Mouse (Mus musculus): ENCODE measurements around the gene Map2k5. TPM values are rescaled to one million over a fixed set of nuclear protein-coding genes. Genes with fewer than 3 reads are reported as not detected.

Gene Map2k5
- total RNA-seq, 2 experiments from 2014 or later: 4.6 to 11.3 TPM

- ATAC-seq (replicated peaks; ENCODE audit: low FRiP score, poor library complexity, severe bottlenecking): no peak
These were observed 176.1 kb downstream of the Map2k5 start for GRCm38 (mm10) chr9:63201376-63202323.

GRCm38 (mm10) chr9:63197252-63197651 is 180.4 kb downstream of the Map2k5 start:
- ATAC-seq (replicated peaks; ENCODE audit: low FRiP score, poor library complexity, severe bottlenecking): no peak

- ATAC-seq (replicated peaks; ENCODE audit: low FRiP score, poor library complexity, severe bottlenecking): no peak
These were observed 181.5 kb downstream of the Map2k5 start for GRCm38 (mm10) chr9:63196114-63196682.

- ATAC-seq (replicated peaks; ENCODE audit: low FRiP score, poor library complexity, severe bottlenecking): no peak
These were observed 182.2 kb downstream of the Map2k5 start for GRCm38 (mm10) chr9:63195523-63195922.

- ATAC-seq (replicated peaks; ENCODE audit: low FRiP score, poor library complexity, severe bottlenecking): no peak
These were observed 182.9 kb downstream of the Map2k5 start for GRCm38 (mm10) chr9:63194791-63195190.

GRCm38 (mm10) chr9:63192809-63193208 is 184.9 kb downstream of the Map2k5 start:
- ATAC-seq (replicated peaks; ENCODE audit: low FRiP score, poor library complexity, severe bottlenecking): no peak

- ATAC-seq (replicated peaks; ENCODE audit: low FRiP score, poor library complexity, severe bottlenecking): no peak
These were observed 190.4 kb downstream of the Map2k5 start for GRCm38 (mm10) chr9:63187310-63187709.

- ATAC-seq (replicated peaks; ENCODE audit: low FRiP score, poor library complexity, severe bottlenecking): no peak
These were observed 192.5 kb downstream of the Map2k5 start for GRCm38 (mm10) chr9:63185249-63185648.

- ATAC-seq (replicated peaks; ENCODE audit: low FRiP score, poor library complexity, severe bottlenecking): no peak
These were observed 193.8 kb downstream of the Map2k5 start for GRCm38 (mm10) chr9:63183864-63184263.

GRCm38 (mm10) chr9:63182306-63182960 is 195.3 kb downstream of the Map2k5 start:
- ATAC-seq (replicated peaks; ENCODE audit: low FRiP score, poor library complexity, severe bottlenecking): no peak

GRCm38 (mm10) chr9:63181337-63182178 is 196.1 kb downstream of the Map2k5 start:
- ATAC-seq (replicated peaks; ENCODE audit: low FRiP score, poor library complexity, severe bottlenecking): no peak

GRCm38 (mm10) chr9:63178296-63178695 is 199.4 kb downstream of the Map2k5 start:
- no peak for ATAC-seq (replicated peaks; ENCODE audit: low FRiP score, poor library complexity, severe bottlenecking)

GRCm38 (mm10) chr9:63174001-63174721 is 203.5 kb downstream of the Map2k5 start:
- no peak for ATAC-seq (replicated peaks; ENCODE audit: low FRiP score, poor library complexity, severe bottlenecking)

- ATAC-seq (replicated peaks; ENCODE audit: low FRiP score, poor library complexity, severe bottlenecking): no peak
These were observed 205.8 kb downstream of the Map2k5 start for GRCm38 (mm10) chr9:63171951-63172350.

GRCm38 (mm10) chr9:63169127-63169526 is 208.6 kb downstream of the Map2k5 start:
- ATAC-seq (replicated peaks; ENCODE audit: low FRiP score, poor library complexity, severe bottlenecking): no peak

- ATAC-seq (replicated peaks; ENCODE audit: low FRiP score, poor library complexity, severe bottlenecking): no peak
These were observed 212.6 kb downstream of the Map2k5 start for GRCm38 (mm10) chr9:63165070-63165469.

GRCm38 (mm10) chr9:63163756-63164155 is 213.9 kb downstream of the Map2k5 start:
- no peak for ATAC-seq (replicated peaks; ENCODE audit: low FRiP score, poor library complexity, severe bottlenecking)

- no peak for ATAC-seq (replicated peaks; ENCODE audit: low FRiP score, poor library complexity, severe bottlenecking)
These were observed 225.8 kb downstream of the Map2k5 start for GRCm38 (mm10) chr9:63151949-63152348.

Data from erythroid progenitor cell, adult 5-6 weeks (primary cell).